ENCODE assay signal across 15 mouse cellular contexts in the genomic region with DNA sequence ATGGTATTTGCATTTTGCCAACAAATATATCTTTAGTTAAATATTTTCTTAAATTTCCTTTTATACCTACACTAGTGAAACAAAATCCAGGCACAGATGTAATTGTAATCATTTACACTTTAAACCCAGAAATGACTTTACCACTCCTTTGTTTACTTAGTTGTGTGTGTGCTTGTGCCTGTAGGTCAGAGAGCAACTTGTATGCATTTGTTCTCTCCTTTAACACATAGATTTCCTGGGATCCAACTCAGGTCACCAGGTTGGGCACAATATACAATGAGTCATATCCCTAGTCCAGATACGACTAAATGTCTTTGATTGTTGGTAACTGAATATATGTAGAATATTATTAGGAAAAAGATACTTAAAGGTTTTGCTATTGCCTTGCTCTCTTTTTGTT.
"Had no signal": no experiment of that assay in that cellular context is flagged by ENCODE, and none has a peak within 500 bp of the region (broad histone marks: within the 10 kb centered on the region; RNA-seq: fewer than 3 reads in every experiment).

No protein-coding gene starts in this region.

- H3K4me3 ChIP-seq: limb, embryonic 15.5 days; megakaryocyte, embryonic 14.5 days; midbrain, embryonic 15.5 days; neural tube, embryonic 12.5 days had no signal

- H3K27me3 ChIP-seq: limb, embryonic 15.5 days; megakaryocyte, embryonic 14.5 days; midbrain, embryonic 15.5 days; neural tube, embryonic 12.5 days had no signal

- H3K36me3 ChIP-seq: limb, embryonic 15.5 days; midbrain, embryonic 15.5 days; neural tube, embryonic 12.5 days had no signal

- H3K4me2 ChIP-seq: limb, embryonic 15.5 days; lung, embryonic 14.5 days; midbrain, embryonic 11.5 days; midbrain, embryonic 15.5 days; neural tube, embryonic 12.5 days had no signal

- H3K4me1 ChIP-seq: neural tube, embryonic 12.5 days had no signal

- DNase-seq: kidney, adult 18-20 months; kidney, postnatal 10 days; kidney, postnatal 4 days; lung, embryonic 14.5 days; lung, postnatal 14 days; spleen, adult 18-20 months; thymus, adult 18-20 months; thymus, postnatal 14 days had no signal

- H3K9ac ChIP-seq: limb, embryonic 15.5 days; lung, embryonic 14.5 days; midbrain, embryonic 15.5 days; neural tube, embryonic 12.5 days had no signal

- ATAC-seq: hindbrain, postnatal 0 days; midbrain, embryonic 15.5 days had no signal

- H3K27ac ChIP-seq: hindbrain, postnatal 0 days; limb, embryonic 15.5 days; macrophage; midbrain, embryonic 15.5 days; neural tube, embryonic 12.5 days had no signal

- H3K9me3 ChIP-seq: limb, embryonic 15.5 days; megakaryocyte, embryonic 14.5 days; midbrain, embryonic 15.5 days; neural tube, embryonic 12.5 days had no signal
